Comparison of ENCODE assay signal across 18 mouse cellular contexts in the genomic region with DNA sequence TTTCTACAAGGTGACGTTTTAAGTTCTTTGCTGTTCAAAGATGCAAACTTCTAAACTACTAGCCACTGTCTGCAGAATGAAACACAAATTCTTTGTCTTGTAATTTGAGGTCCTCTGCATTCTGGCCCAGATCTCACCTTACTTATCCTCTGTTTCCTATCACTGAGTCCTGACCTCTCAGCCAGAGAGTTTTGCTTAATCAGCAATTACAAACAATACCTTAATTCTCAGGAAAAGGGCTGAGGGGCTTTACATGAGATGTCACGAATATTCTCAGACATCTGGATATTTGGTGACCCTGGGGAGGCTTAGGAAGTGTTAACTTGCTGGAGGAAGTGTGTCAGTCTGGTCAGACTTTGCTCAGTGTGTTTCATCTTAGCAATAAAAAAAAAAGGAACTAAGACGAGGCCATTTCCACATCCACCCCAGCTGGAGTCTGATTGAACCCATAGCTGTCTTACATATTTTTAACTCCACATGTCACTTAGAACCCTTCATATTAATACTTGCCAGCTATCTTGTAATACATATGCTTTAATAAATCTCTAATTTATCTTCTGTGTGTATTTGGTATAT. TPM values are rescaled to one million over a fixed set of nuclear protein-coding genes. Genes with fewer than 3 reads are reported as not detected.
A peak's percentile ranks its signal among the peaks of the same experiment; 100 is the strongest.
DNase-seq lines count a peak whose midpoint lies in the region; ATAC-seq and TF ChIP-seq lines count a peak whose summit lies in the region.
"Had no signal": no experiment of that assay in that cellular context is flagged by ENCODE, and none has a peak within 500 bp of the region (broad histone marks: within the 10 kb centered on the region; RNA-seq: fewer than 3 reads in every experiment).

No protein-coding gene starts in this region.

- WGBS in liver, adult 2 months, result 39% methylated on average over 3 of the region's 3 CpGs
- 39% methylated on average over 3 of the region's 3 CpGs for WGBS in liver, embryonic 11.5 days
- 59% methylated on average over 3 of the region's 3 CpGs for WGBS in hindbrain, embryonic 12.5 days

- no peaks in the 10 kb centered on the region for H3K4me1 ChIP-seq in liver, adult 2 months (ENCODE audit: control insufficient read depth, insufficient read depth, low read length)
- H3K4me1 ChIP-seq in liver, embryonic 11.5 days (replicated peaks; ENCODE audit: control insufficient read depth, insufficient read depth, low read length), result no peaks in the 10 kb centered on the region
- H3K4me1 ChIP-seq in ES-E14 (ENCODE audit: control insufficient read depth in 2 of 2, insufficient read depth in 2 of 2, low read length in 2 of 2, poor library complexity in 1 of 2), result no peaks in the 10 kb centered on the region
- no peaks in the 10 kb centered on the region for H3K4me1 ChIP-seq in hindbrain, embryonic 12.5 days
- H3K4me1 ChIP-seq: embryonic facial prominence, embryonic 13.5 days; forebrain, embryonic 12.5 days; heart, embryonic 12.5 days had no signal

- TF ChIP-seq POLR2A in liver, adult 2 months (IDR thresholded peaks at IDR 0.05; ENCODE audit: extremely low read depth, insufficient read depth, low read length), result no peak

- H3K4me3 ChIP-seq in liver, adult 2 months (ENCODE audit: insufficient read depth, low read depth, low read length), result no peak overlapping the region
- no peak overlapping the region for H3K4me3 ChIP-seq in liver, embryonic 11.5 days (ENCODE audit: low read depth, low read length)
- no peak overlapping the region for H3K4me3 ChIP-seq in ES-E14 (ENCODE audit: insufficient read depth in 1 of 2, low read depth in 1 of 2, low read length in 2 of 2, poor library complexity in 1 of 2, severe bottlenecking in 1 of 2)
- no peak overlapping the region for H3K4me3 ChIP-seq in hindbrain, embryonic 12.5 days
- no peak overlapping the region for H3K4me3 ChIP-seq in gastrocnemius, adult 2 months
- H3K4me3 ChIP-seq: embryonic facial prominence, embryonic 13.5 days; forebrain, embryonic 12.5 days; heart, embryonic 12.5 days had no signal

- no peak for ATAC-seq in liver, embryonic 11.5 days (replicated peaks; ENCODE audit: low FRiP score)
- ATAC-seq in granulocyte monocyte progenitor cell, adult 5-6 weeks (replicated peaks; ENCODE audit: poor library complexity, severe bottlenecking), result peak; percentile 92
- no peak for ATAC-seq in hindbrain, embryonic 12.5 days (ENCODE audit: low FRiP score)
- ATAC-seq: forebrain, embryonic 16.5 days; hindbrain, embryonic 16.5 days; inflammation-experienced regulatory T-cells, adult 6 months had no signal

- no peaks in the 10 kb centered on the region for H3K9me3 ChIP-seq in liver, embryonic 11.5 days (ENCODE audit: control insufficient read depth, low read length)
- H3K9me3 ChIP-seq in ES-E14 (ENCODE audit: control insufficient read depth, insufficient read depth, low read depth, low read length), result peaks cover 7% of the 10 kb centered on the region
- H3K9me3 ChIP-seq in hindbrain, embryonic 12.5 days (replicated peaks), result no peaks in the 10 kb centered on the region
- H3K9me3 ChIP-seq: embryonic facial prominence, embryonic 13.5 days; forebrain, embryonic 12.5 days had no signal

- DNase-seq in liver, adult 2 months (ENCODE audit: extremely low read depth, low read depth, low spot score), result peak; percentile 6
- no peak for DNase-seq in liver, embryonic 11.5 days (ENCODE audit: low spot score)
- no peak for DNase-seq in ES-E14 (ENCODE audit: low read depth, low spot score)
- DNase-seq in right cerebral cortex, adult 2 months (ENCODE audit: low spot score in 2 of 2), result no peak
- DNase-seq in gastrocnemius, adult 2 months, result no peak
- DNase-seq: adrenal gland, postnatal 10 days; cerebellum, adult 11-12 months; cerebellum, adult 9-10 months; cerebellum, postnatal 25 days; gastrocnemius, postnatal 14 days had no signal

- intact Hi-C loops in gastrocnemius, adult 2 months (cut with DNase I), result no loop called here

- no peaks in the 10 kb centered on the region for H3K36me3 ChIP-seq in liver, adult 2 months (ENCODE audit: control insufficient read depth, insufficient read depth, low read length)
- H3K36me3 ChIP-seq in liver, embryonic 11.5 days (ENCODE audit: control insufficient read depth, insufficient read depth, low read length), result no peaks in the 10 kb centered on the region
- no peaks in the 10 kb centered on the region for H3K36me3 ChIP-seq in ES-E14 (ENCODE audit: control insufficient read depth, insufficient read depth, low read length, poor library complexity, severe bottlenecking)
- H3K36me3 ChIP-seq in hindbrain, embryonic 12.5 days, result no peaks in the 10 kb centered on the region
- H3K36me3 ChIP-seq: embryonic facial prominence, embryonic 13.5 days; forebrain, embryonic 12.5 days; heart, embryonic 12.5 days had no signal

- no peaks in the 10 kb centered on the region for H3K27me3 ChIP-seq in liver, adult 2 months (ENCODE audit: control insufficient read depth, insufficient read depth, low read length)
- H3K27me3 ChIP-seq in liver, embryonic 11.5 days (replicated peaks; ENCODE audit: control insufficient read depth, insufficient read depth, low read length), result no peaks in the 10 kb centered on the region
- no peaks in the 10 kb centered on the region for H3K27me3 ChIP-seq in hindbrain, embryonic 12.5 days
- H3K27me3 ChIP-seq: embryonic facial prominence, embryonic 13.5 days; forebrain, embryonic 12.5 days; heart, embryonic 12.5 days had no signal

- no peak overlapping the region for H3K4me2 ChIP-seq in liver, embryonic 11.5 days
- H3K4me2 ChIP-seq in hindbrain, embryonic 12.5 days (replicated peaks), result no peak overlapping the region
- H3K4me2 ChIP-seq: embryonic facial prominence, embryonic 13.5 days; forebrain, embryonic 12.5 days; heart, embryonic 12.5 days had no signal

- no peaks in the 10 kb centered on the region for H3K79me2 ChIP-seq in liver, adult 2 months (ENCODE audit: control insufficient read depth, insufficient read depth, low read length)

- no peak overlapping the region for H3K9ac ChIP-seq in liver, adult 2 months (ENCODE audit: low read depth, low read length)
- no peak overlapping the region for H3K9ac ChIP-seq in liver, embryonic 11.5 days (ENCODE audit: low read depth, low read length)
- H3K9ac ChIP-seq in ES-E14 (ENCODE audit: insufficient read depth, low read depth, low read length, poor library complexity, severe bottlenecking), result no peak overlapping the region
- no peak overlapping the region for H3K9ac ChIP-seq in hindbrain, embryonic 12.5 days
- H3K9ac ChIP-seq: embryonic facial prominence, embryonic 13.5 days; forebrain, embryonic 12.5 days; heart, embryonic 12.5 days had no signal

- no peak overlapping the region for H3K27ac ChIP-seq in liver, adult 2 months (replicated peaks; ENCODE audit: insufficient read depth, low read depth, low read length)
- H3K27ac ChIP-seq in liver, embryonic 11.5 days (ENCODE audit: low read depth, low read length), result no peak overlapping the region
- H3K27ac ChIP-seq in ES-E14 (ENCODE audit: insufficient read depth, low read depth, low read length, poor library complexity, severe bottlenecking), result no peak overlapping the region
- H3K27ac ChIP-seq in hindbrain, embryonic 12.5 days, result no peak overlapping the region
- no peak overlapping the region for H3K27ac ChIP-seq in gastrocnemius, adult 2 months
- H3K27ac ChIP-seq: embryonic facial prominence, embryonic 13.5 days; forebrain, embryonic 12.5 days had no signal

- in situ Hi-C loops in ES-E14 (cut with MboI; ENCODE audit: low sequenced_read_pairs in 2 of 2, unreplicated experiment in 2 of 2), result no loop called here

- no peak for TF ChIP-seq CTCF in liver, adult 2 months (IDR thresholded peaks at IDR 0.05; ENCODE audit: low read depth, low read length)
- TF ChIP-seq CTCF in gastrocnemius, adult 2 months (IDR thresholded peaks at IDR 0.05), result no peak

TF ChIP-seq in ES-E14, 5 proteins besides CTCF, POLR2A, EP300 and RAD21:
- peak; percentile 79 for TF ChIP-seq MAFK (IDR thresholded peaks at IDR 0.05; ENCODE audit: insufficient read depth, low read depth, low read length)
- TF ChIP-seq ZNF384 (IDR thresholded peaks at IDR 0.05; ENCODE audit: low read depth, low read length), result no peak
- TF ChIP-seq ZC3H11A (IDR thresholded peaks at IDR 0.05; ENCODE audit: borderline replicate concordance, low read depth, low read length), result no peak
- no peak for TF ChIP-seq HCFC1 (IDR thresholded peaks at IDR 0.05; ENCODE audit: borderline replicate concordance, insufficient read depth, low read length)

RNA-seq across cellular contexts. Expression of gene Slc35f2, which starts 30.4 kb away (rescaled TPM):
- 0.13 and 0.18 TPM in 2 replicates for total RNA-seq in liver, adult 2 months (2014; rRNA removed)
- polyA plus RNA-seq in liver, adult 2 months (2012; rRNA removed), result 0.10 and 0.14 TPM in 2 replicates
- 0.92 and 1.4 TPM in 2 replicates for polyA plus RNA-seq in liver, embryonic 11.5 days (2014; fragmentation: Nextera tagmentation; extraction: Ambion mirVana)
- 61.1 and 76.7 TPM in 2 replicates for total RNA-seq in ES-E14 (2012; rRNA removed)
- 0.60 and 1.9 TPM in 2 replicates for total RNA-seq in granulocyte monocyte progenitor cell, adult 5-6 weeks (2014; fragmentation: Nextera tagmentation)
- 0.88 and 1.2 TPM in 2 replicates for total RNA-seq in granulocyte monocyte progenitor cell, adult 5-6 weeks (2017)
- polyA plus RNA-seq in hindbrain, embryonic 12.5 days (2016; fragmentation: Nextera tagmentation; extraction: Ambion mirVana), result 3.0 and 3.7 TPM in 2 replicates
- not detected for total RNA-seq in gastrocnemius, adult 2 months (2021)
- total RNA-seq: gastrocnemius, postnatal 14 days had no signal

RNA-seq across cellular contexts. Expression of gene Rab39, which starts 34.9 kb away (rescaled TPM):
- total RNA-seq in liver, adult 2 months (2014; rRNA removed), result 0.83 and 1.0 TPM in 2 replicates
- 0.10 and 0.26 TPM in 2 replicates for polyA plus RNA-seq in liver, adult 2 months (2012; rRNA removed)
- 0.60 and 0.92 TPM in 2 replicates for polyA plus RNA-seq in liver, embryonic 11.5 days (2014; fragmentation: Nextera tagmentation; extraction: Ambion mirVana)
- 1.1 and 1.8 TPM in 2 replicates for total RNA-seq in ES-E14 (2012; rRNA removed)
- total RNA-seq in granulocyte monocyte progenitor cell, adult 5-6 weeks (2014; fragmentation: Nextera tagmentation), result 0.82 TPM in 1 of 2 replicates, not detected in the other
- total RNA-seq in granulocyte monocyte progenitor cell, adult 5-6 weeks (2017), result 0.47 TPM in 1 of 2 replicates, not detected in the other
- polyA plus RNA-seq in hindbrain, embryonic 12.5 days (2016; fragmentation: Nextera tagmentation; extraction: Ambion mirVana), result 3.1 and 3.2 TPM in 2 replicates
- under 1 TPM in 1 of 2 experiments, not detected in 1; 0.11 TPM for total RNA-seq in gastrocnemius, adult 2 months (2021)
- total RNA-seq: gastrocnemius, postnatal 14 days had no signal
- polyA plus RNA-seq: inflammation-experienced regulatory T-cells, adult 6 months had no signal

Comparison
In these comparisons a context has a peak if more than half of its experiments do, and no peak if none do; other contexts are left out.
1. RNA of gene Slc35f2, which starts 30.4 kb away (total RNA-seq): 61.1 to 76.7 TPM in ES-E14; 0.60 to 1.9 TPM in granulocyte monocyte progenitor cell, adult 5-6 weeks, 0.13 to 0.18 TPM in liver, adult 2 months and not detected in gastrocnemius, adult 2 months; every median in the first group is over 10 times any median in the second.